Mouse (Mus musculus): ENCODE results near the gene Kbtbd13. TPM values are rescaled to one million over a fixed set of nuclear protein-coding genes. Genes with fewer than 3 reads are reported as not detected.

Kbtbd13 gene
- polyA plus RNA-seq, 1 experiment from 2014 or later, result 1.2 TPM

DNA sequence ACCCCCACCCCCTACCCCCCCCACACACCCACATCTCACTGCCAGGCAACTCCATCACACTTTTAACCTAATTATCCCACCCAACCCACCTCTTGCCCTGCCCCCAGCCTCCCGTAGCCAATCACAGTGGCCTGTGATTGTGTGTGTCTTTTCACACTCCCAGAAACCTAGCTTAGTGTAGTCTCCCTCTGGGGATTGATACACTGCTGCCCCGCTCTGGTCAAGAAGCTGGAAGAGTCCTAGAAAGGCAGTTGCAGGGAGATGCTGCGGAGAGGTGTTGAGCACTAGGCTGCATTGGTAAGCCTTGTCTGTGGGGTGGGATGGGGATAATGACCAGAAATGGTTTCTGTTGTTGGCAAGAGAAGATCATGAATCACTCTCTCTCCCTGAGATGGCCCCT, 26.3 kb upstream of the Kbtbd13 start:
- Histone ChIP-seq H3K27me3 (ENCODE audit: insufficient read depth, low read length) (no peaks in the 10 kb centered on the region), H3K27ac (no peak overlapping the region), H3K36me3 (ENCODE audit: insufficient read depth, low read length) (no peaks in the 10 kb centered on the region), H3K9me3 (replicated peaks; ENCODE audit: low read length) (no peaks in the 10 kb centered on the region), H3K4me2 (ENCODE audit: low read length) (no peak overlapping the region), H3K4me1 (replicated peaks; ENCODE audit: insufficient read depth, low read length) (no peaks in the 10 kb centered on the region), H3K9ac (ENCODE audit: low read depth, low read length) (no peak overlapping the region), H3K4me3 (replicated peaks; ENCODE audit: low read depth, low read length) (no peak overlapping the region)
- DNase-seq (ENCODE audit: low spot score), result no peak
- WGBS, result 24% methylated on average over 3 of the region's 3 CpGs
- no peak for ATAC-seq (replicated peaks; ENCODE audit: low FRiP score, low read depth)
- TF ChIP-seq CTCF (IDR thresholded peaks at IDR 0.05; ENCODE audit: low read depth), result peak; percentile 43; the same call in 1 of the 2 replicates

DNA sequence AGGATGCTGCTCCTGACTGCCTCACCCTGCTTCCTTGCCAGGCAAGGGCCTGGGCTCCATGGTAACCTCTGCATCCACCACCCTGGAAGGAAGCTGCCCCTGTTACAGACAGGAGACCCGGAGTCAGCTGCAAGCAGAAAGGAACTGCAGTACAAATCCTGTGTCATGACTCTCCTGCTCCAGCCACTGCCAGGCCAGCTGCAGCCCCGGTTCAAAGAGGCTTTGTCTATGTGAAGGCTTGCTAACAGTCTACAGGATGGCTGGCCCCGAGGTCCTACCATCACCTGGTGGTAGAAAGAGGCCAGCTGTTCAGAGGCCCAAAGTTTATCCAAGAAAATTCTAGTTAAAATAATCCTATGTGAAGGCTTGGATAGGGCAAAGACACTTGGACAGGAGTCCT, 19.9 kb upstream of the Kbtbd13 start:
- no peaks in the 10 kb centered on the region for H3K36me3 ChIP-seq (ENCODE audit: insufficient read depth, low read length)
- DNase-seq (ENCODE audit: low spot score), result no peak
- no peak overlapping the region for H3K4me2 ChIP-seq (ENCODE audit: low read length)
- no peaks in the 10 kb centered on the region for H3K9me3 ChIP-seq (replicated peaks; ENCODE audit: low read length)
- no peak for TF ChIP-seq CTCF (IDR thresholded peaks at IDR 0.05; ENCODE audit: low read depth)
- H3K4me1 ChIP-seq (replicated peaks; ENCODE audit: insufficient read depth, low read length), result no peaks in the 10 kb centered on the region
- WGBS, result 71% methylated on average over 3 of the region's 3 CpGs
- H3K4me3 ChIP-seq (replicated peaks; ENCODE audit: low read depth, low read length), result no peak overlapping the region
- H3K27me3 ChIP-seq (ENCODE audit: insufficient read depth, low read length), result no peaks in the 10 kb centered on the region
- no peak overlapping the region for H3K27ac ChIP-seq
- H3K9ac ChIP-seq (ENCODE audit: low read depth, low read length), result no peak overlapping the region
- no peak for ATAC-seq (replicated peaks; ENCODE audit: low FRiP score, low read depth)

DNA sequence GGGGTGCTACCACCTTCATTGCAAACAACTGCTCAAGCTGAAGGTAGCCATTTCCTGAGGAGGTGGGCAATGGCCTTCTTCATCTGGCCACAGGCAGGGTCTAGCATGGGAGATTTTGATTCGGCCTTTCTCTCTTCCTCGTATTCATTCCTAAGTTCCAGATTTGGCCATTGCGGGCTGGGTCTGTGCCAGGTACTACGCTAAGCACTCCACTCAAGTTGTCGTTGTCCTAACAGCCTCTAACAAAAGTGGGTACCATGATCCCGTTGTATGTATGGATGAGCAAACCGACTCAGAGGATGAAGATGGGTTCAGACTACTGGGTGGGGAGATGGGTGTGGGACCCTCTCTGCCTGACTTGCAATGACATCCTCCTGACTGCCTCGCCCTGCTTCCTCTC, 18.9 kb upstream of the Kbtbd13 start:
- Histone ChIP-seq H3K27ac (no peak overlapping the region), H3K4me2 (ENCODE audit: low read length) (no peak overlapping the region), H3K9ac (ENCODE audit: low read depth, low read length) (no peak overlapping the region), H3K4me1 (replicated peaks; ENCODE audit: insufficient read depth, low read length) (no peaks in the 10 kb centered on the region), H3K36me3 (ENCODE audit: insufficient read depth, low read length) (no peaks in the 10 kb centered on the region), H3K4me3 (replicated peaks; ENCODE audit: low read depth, low read length) (no peak overlapping the region), H3K9me3 (replicated peaks; ENCODE audit: low read length) (no peaks in the 10 kb centered on the region), H3K27me3 (ENCODE audit: insufficient read depth, low read length) (no peaks in the 10 kb centered on the region)
- TF ChIP-seq CTCF (IDR thresholded peaks at IDR 0.05; ENCODE audit: low read depth), result no peak
- ATAC-seq (replicated peaks; ENCODE audit: low FRiP score, low read depth), result no peak
- DNase-seq (ENCODE audit: low spot score), result no peak
- WGBS, result 91% methylated on average over 8 of the region's 8 CpGs

DNA sequence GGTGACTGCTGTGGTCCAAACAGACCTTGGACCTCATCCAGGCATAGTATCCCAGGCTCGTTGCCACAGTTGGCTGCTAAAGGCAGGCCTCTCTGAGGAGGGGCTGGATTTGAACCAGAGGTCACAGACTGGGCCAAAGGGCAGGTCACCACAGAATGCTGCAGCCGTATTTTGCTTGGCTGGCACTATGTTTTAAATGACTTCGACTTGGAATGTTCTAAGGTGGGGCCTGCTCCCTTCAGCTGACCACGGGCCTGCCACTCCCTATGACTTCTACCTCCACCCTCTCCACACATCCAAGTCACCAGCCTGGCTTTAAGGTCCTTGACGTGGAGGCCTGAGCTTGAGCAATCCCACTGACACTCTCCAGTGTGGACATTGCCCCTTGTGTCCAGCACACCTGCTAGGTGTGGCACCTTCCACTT, 17.4 kb upstream of the Kbtbd13 start:
- ATAC-seq (replicated peaks; ENCODE audit: low FRiP score, low read depth), result peak; percentile 74
- H3K36me3 ChIP-seq (ENCODE audit: insufficient read depth, low read length), result no peaks in the 10 kb centered on the region

DNA sequence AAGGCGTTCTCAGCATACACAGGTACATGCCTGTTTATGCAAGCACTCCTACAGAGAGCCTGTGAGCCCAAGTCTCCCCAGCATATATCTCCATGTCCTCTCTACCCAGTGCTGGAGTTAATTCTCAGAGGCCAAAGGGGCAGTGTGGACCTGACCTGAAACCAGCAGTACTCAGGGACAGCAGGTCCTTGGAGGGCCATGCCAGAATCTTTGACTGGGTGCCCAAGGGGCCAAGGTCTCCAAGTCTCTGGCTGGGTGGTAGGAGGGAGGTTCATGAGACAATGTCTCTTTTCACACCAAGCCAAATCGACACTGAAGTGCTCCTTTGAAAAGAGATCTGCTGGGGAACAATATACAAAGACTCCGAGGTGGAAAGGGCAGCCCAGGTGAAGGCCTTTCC, 16.4 kb upstream of the Kbtbd13 start:
- Histone ChIP-seq H3K4me2 (ENCODE audit: low read length) (no peak overlapping the region), H3K36me3 (ENCODE audit: insufficient read depth, low read length) (no peaks in the 10 kb centered on the region), H3K27me3 (ENCODE audit: insufficient read depth, low read length) (no peaks in the 10 kb centered on the region), H3K4me3 (replicated peaks; ENCODE audit: low read depth, low read length) (no peak overlapping the region), H3K9ac (ENCODE audit: low read depth, low read length) (no peak overlapping the region), H3K9me3 (replicated peaks; ENCODE audit: low read length) (no peaks in the 10 kb centered on the region), H3K4me1 (replicated peaks; ENCODE audit: insufficient read depth, low read length) (no peaks in the 10 kb centered on the region), H3K27ac (no peak overlapping the region)
- DNase-seq (ENCODE audit: low spot score) (no peak), ATAC-seq (replicated peaks; ENCODE audit: low FRiP score, low read depth) (no peak)
- no peak for TF ChIP-seq CTCF (IDR thresholded peaks at IDR 0.05; ENCODE audit: low read depth)
- WGBS, result 64% methylated on average over 3 of the region's 3 CpGs

More for the DNA sequence above, 17.4 kb upstream of the Kbtbd13 start:
- Histone ChIP-seq H3K4me2 (ENCODE audit: low read length) (no peak overlapping the region), H3K27ac (no peak overlapping the region), H3K4me3 (replicated peaks; ENCODE audit: low read depth, low read length) (no peak overlapping the region), H3K4me1 (replicated peaks; ENCODE audit: insufficient read depth, low read length) (no peaks in the 10 kb centered on the region), H3K9me3 (replicated peaks; ENCODE audit: low read length) (no peaks in the 10 kb centered on the region), H3K9ac (ENCODE audit: low read depth, low read length) (no peak overlapping the region), H3K27me3 (ENCODE audit: insufficient read depth, low read length) (no peaks in the 10 kb centered on the region)
- no peak for TF ChIP-seq CTCF (IDR thresholded peaks at IDR 0.05; ENCODE audit: low read depth)
- no peak for DNase-seq (ENCODE audit: low spot score)
- 45% methylated on average over 5 of the region's 5 CpGs for WGBS

DNA sequence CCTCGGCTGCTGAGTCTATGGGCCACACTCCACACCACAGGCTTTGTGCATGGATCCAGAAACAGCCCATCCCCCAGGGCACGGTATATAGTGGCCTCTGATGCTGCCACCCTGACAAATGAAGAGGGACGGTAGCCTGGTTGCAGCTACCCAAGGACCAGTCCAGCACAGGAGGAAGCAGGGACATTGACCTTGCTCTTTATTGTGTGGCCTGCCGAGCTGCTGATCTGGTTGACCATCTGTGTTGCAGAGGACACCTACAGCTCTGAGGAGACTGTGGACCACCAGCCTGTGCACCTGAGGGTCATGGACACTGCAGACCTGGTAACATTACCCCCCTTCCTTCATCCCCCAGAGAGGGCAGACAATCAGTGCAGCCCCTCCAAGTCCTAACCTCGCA, 15.9 kb upstream of the Kbtbd13 start:
- WGBS, result 74% methylated on average over 5 of the region's 5 CpGs
- DNase-seq (ENCODE audit: low spot score), result no peak
- H3K4me2 ChIP-seq (ENCODE audit: low read length), result no peak overlapping the region
- H3K36me3 ChIP-seq (ENCODE audit: insufficient read depth, low read length), result no peaks in the 10 kb centered on the region
- no peaks in the 10 kb centered on the region for H3K9me3 ChIP-seq (replicated peaks; ENCODE audit: low read length)
- no peak overlapping the region for H3K4me3 ChIP-seq (replicated peaks; ENCODE audit: low read depth, low read length)
- no peak for ATAC-seq (replicated peaks; ENCODE audit: low FRiP score, low read depth)
- no peaks in the 10 kb centered on the region for H3K4me1 ChIP-seq (replicated peaks; ENCODE audit: insufficient read depth, low read length)
- no peaks in the 10 kb centered on the region for H3K27me3 ChIP-seq (ENCODE audit: insufficient read depth, low read length)
- no peak overlapping the region for H3K27ac ChIP-seq
- no peak overlapping the region for H3K9ac ChIP-seq (ENCODE audit: low read depth, low read length)
- TF ChIP-seq CTCF (IDR thresholded peaks at IDR 0.05; ENCODE audit: low read depth), result no peak

DNA sequence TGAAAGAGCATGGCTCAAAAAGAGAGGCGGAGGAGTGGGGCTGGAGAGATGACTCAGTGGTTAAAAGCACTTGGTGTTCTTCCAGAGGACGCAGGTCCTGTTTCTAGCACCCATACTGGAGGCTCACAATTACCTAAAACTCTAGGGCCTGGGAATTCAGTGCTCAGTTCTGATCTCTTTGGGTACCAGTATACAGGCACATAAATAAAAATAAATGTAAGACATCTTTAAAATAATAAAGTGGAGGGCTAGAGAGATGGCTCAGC, 13.7 kb upstream of the Kbtbd13 start:
- Histone ChIP-seq H3K9me3 (replicated peaks; ENCODE audit: low read length) (no peaks in the 10 kb centered on the region), H3K27me3 (ENCODE audit: insufficient read depth, low read length) (no peaks in the 10 kb centered on the region), H3K9ac (ENCODE audit: low read depth, low read length) (no peak overlapping the region), H3K4me3 (replicated peaks; ENCODE audit: low read depth, low read length) (no peak overlapping the region), H3K4me2 (ENCODE audit: low read length) (no peak overlapping the region), H3K36me3 (ENCODE audit: insufficient read depth, low read length) (no peaks in the 10 kb centered on the region), H3K27ac (no peak overlapping the region), H3K4me1 (replicated peaks; ENCODE audit: insufficient read depth, low read length) (no peaks in the 10 kb centered on the region)
- ATAC-seq (replicated peaks; ENCODE audit: low FRiP score, low read depth) (no peak), DNase-seq (ENCODE audit: low spot score) (no peak)
- TF ChIP-seq CTCF (IDR thresholded peaks at IDR 0.05; ENCODE audit: low read depth), result no peak
- WGBS, result 81% methylated on average over 2 of the region's 2 CpGs
